Mouse (Mus musculus) liver, postnatal 0 days (tissue): ENCODE data around the gene Spag7. TPM values are rescaled to one million over a fixed set of nuclear protein-coding genes. Genes with fewer than 3 reads are reported as not detected.

Source experiments
- ATAC-seq: fragments of 200-750 bp; cut with Nextera tagmentation; 2 replicates; pipeline ENCODE4 v1.8.0; 2017; ENCODE audit warnings: mild to moderate bottlenecking, moderate library complexity
- DNase-seq: peaks from one replicate; pipeline ENCODE4 v3.0.0-alpha.2; 2016
- H3K27ac ChIP-seq: fragments of 300-500 bp; sonication (generic); 2 replicates; pipeline ENCODE4 v1.5.1; 2014; ENCODE audit warnings: antibody characterized with exemption, moderate library complexity, mild to moderate bottlenecking, low read depth
- H3K27me3 ChIP-seq: fragments of 300-500 bp; sonication (generic); 2 replicates; pipeline ENCODE4 v1.6.1; 2014; ENCODE audit warnings: low read length, control low read depth, mixed read lengths; ENCODE audit not compliant: insufficient read depth
- H3K36me3 ChIP-seq: fragments of 300-500 bp; sonication (generic); replicated peaks from 2 replicates; pipeline ENCODE4 v1.6.1; 2014; ENCODE audit warnings: mild to moderate bottlenecking, control low read depth, low read length, moderate library complexity, mixed read lengths; ENCODE audit not compliant: insufficient read depth
- H3K4me1 ChIP-seq: fragments of 300-500 bp; sonication (generic); 2 replicates; pipeline ENCODE4 v1.6.1; 2014; ENCODE audit warnings: antibody characterized with exemption, mild to moderate bottlenecking, control low read depth; ENCODE audit not compliant: insufficient read depth
- H3K4me2 ChIP-seq: fragments of 300-500 bp; sonication (generic); 2 replicates; pipeline ENCODE4 v1.6.1; 2014; ENCODE audit warnings: low read depth, mild to moderate bottlenecking, low read length, moderate library complexity, mixed read lengths
- H3K4me3 ChIP-seq: fragments of 300-500 bp; sonication (generic); 2 replicates; pipeline ENCODE4 v1.5.1; 2014; ENCODE audit warnings: low read depth, low read length
- H3K9ac ChIP-seq: fragments of 300-500 bp; sonication (generic); replicated peaks from 2 replicates; pipeline ENCODE4 v1.6.1; 2014; ENCODE audit warnings: mild to moderate bottlenecking, moderate library complexity
- H3K9me3 ChIP-seq: fragments of 300-500 bp; sonication (generic); 2 replicates; pipeline ENCODE4 v1.6.1; 2016; ENCODE audit warnings: mild to moderate bottlenecking, control low read depth, low read length, mixed read lengths
- CTCF ChIP-seq: sonication (generic); IDR thresholded peaks from 2 replicates; pipeline ENCODE4 v1.5.1; 2016; ENCODE audit warnings: antibody characterized with exemption, low read depth
- EP300 ChIP-seq: IDR thresholded peaks from 2 replicates; pipeline ENCODE4 v1.6.1; 2016; ENCODE audit warnings: antibody characterized with exemption, low read depth, mild to moderate bottlenecking
- WGBS: fragments of 180-500 bp; shearing (Covaris S2); extraction: QIAGEN DNeasy Blood & Tissue Kit; methylation state at CpG from one replicate; pipeline ENCODE4 v1.1.7; 2014; ENCODE audit not compliant: insufficient replicate concordance; 5-methylcytosine and 5-hydroxymethylcytosine counted together
- polyA plus RNA-seq: library from polyadenylated mRNA; unstranded; fragments of >200 nt; fragmentation: Nextera tagmentation; extraction: Ambion mirVana; gene quantifications from 2 replicates; pipeline ENCODE4 v1.2.1, GENCODE M21; 2015

Gene Spag7
- polyA plus RNA-seq, 1 experiment from 2014 or later: 42.1 TPM

DNA sequence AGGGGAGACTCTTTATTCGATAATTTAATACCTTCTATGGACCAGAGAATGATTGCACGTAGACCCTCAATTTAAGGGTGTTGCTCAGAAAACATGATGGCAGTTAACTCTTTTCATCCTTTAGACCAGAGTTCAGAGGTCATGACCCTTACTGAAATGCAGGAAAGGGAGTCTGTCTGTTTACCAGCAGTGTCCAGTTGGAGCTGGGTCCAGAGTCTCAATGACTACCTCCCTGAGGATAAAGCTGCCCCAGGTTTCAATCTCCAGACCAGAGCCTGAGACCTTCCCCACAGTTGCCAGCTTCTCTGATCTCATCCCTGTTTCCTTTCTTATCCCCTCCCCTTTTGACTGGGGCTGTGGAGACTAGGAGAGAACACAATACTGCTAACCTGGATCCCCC, 9.4 kb upstream of the Spag7 start:
- TF ChIP-seq EP300 (no peak), CTCF (no peak)
- H3K27ac ChIP-seq: peak overlapping the region; percentile 84

GRCm38 (mm10) chr11:70678092-70678491, 8.9 kb upstream of the Spag7 start:
- no peak overlapping the region for H3K4me2 ChIP-seq
- ATAC-seq (peak; percentile 75), DNase-seq (no peak)
- H3K9ac ChIP-seq: no peak overlapping the region
- H3K9me3 ChIP-seq: no peaks in the 10 kb centered on the region
- no peaks in the 10 kb centered on the region for H3K27me3 ChIP-seq
- no peak overlapping the region for H3K4me3 ChIP-seq
- peaks cover 17% of the 10 kb centered on the region for H3K4me1 ChIP-seq
- peaks cover 17% of the 10 kb centered on the region; the same call in 1 of the 2 replicates for H3K36me3 ChIP-seq
- TF ChIP-seq EP300 (no peak), CTCF (no peak)
- peak overlapping the region; percentile 84 for H3K27ac ChIP-seq
- WGBS: 72% methylated on average over 9 of the region's 9 CpGs

More for the DNA sequence above, 9.4 kb upstream of the Spag7 start:
- Histone ChIP-seq H3K4me2 (no peak overlapping the region), H3K9me3 (no peaks in the 10 kb centered on the region), H3K9ac (no peak overlapping the region; the same call in 1 of the 2 replicates), H3K4me1 (peaks cover 17% of the 10 kb centered on the region), H3K36me3 (peaks cover 18% of the 10 kb centered on the region; the same call in 1 of the 2 replicates), H3K27me3 (no peaks in the 10 kb centered on the region), H3K4me3 (no peak overlapping the region)
- ATAC-seq (peak; percentile 74), DNase-seq (no peak)
- WGBS: 75% methylated on average over 2 of the region's 2 CpGs

DNA sequence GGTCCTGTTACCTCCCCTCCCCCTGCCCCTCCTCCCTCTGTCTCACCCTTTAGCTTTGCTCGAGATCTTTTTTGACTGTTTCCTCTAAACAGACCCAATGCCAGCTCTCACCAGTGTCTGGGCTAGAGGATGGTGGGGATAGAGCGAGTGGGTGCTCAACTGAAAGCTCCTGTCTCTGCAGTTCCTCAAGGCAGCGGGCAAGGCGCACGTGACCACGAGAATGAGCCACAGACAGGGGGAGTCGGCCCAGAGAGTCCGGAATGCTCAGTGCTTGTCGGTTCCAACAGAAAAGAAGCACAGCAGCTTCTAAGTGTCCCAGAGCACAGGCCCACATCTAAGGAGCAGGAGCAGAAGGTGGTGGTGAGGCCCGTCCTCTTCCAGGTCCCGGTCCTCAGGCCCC, 5.3 kb upstream of the Spag7 start:
- DNase-seq: no peak
- WGBS: 53% methylated on average over 11 of the region's 11 CpGs

GRCm38 (mm10) chr11:70674014-70674413, 4.8 kb upstream of the Spag7 start:
- H3K4me3 ChIP-seq: no peak overlapping the region
- ATAC-seq: no peak
- TF ChIP-seq CTCF (no peak), EP300 (no peak)
- no peak for DNase-seq
- no peaks in the 10 kb centered on the region for H3K9me3 ChIP-seq
- no peak overlapping the region for H3K9ac ChIP-seq
- no peaks in the 10 kb centered on the region for H3K27me3 ChIP-seq
- 88% methylated on average over 6 of the region's 6 CpGs for WGBS
- H3K4me1 ChIP-seq: peaks cover 18% of the 10 kb centered on the region
- H3K27ac ChIP-seq: no peak overlapping the region
- H3K4me2 ChIP-seq: no peak overlapping the region
- H3K36me3 ChIP-seq: peaks cover 10% of the 10 kb centered on the region; the same call in 1 of the 2 replicates

More for the DNA sequence above, 5.3 kb upstream of the Spag7 start:
- TF ChIP-seq CTCF (no peak), EP300 (no peak)
- no peaks in the 10 kb centered on the region for H3K9me3 ChIP-seq
- peaks cover 10% of the 10 kb centered on the region; the same call in 1 of the 2 replicates for H3K36me3 ChIP-seq
- no peaks in the 10 kb centered on the region for H3K27me3 ChIP-seq
- H3K9ac ChIP-seq: no peak overlapping the region
- no peak overlapping the region for H3K4me2 ChIP-seq
- peaks cover 23% of the 10 kb centered on the region for H3K4me1 ChIP-seq
- ATAC-seq: no peak
- H3K4me3 ChIP-seq: no peak overlapping the region
- no peak overlapping the region for H3K27ac ChIP-seq

GRCm38 (mm10) chr11:70671333-70672047, 2.3 kb upstream of the Spag7 start:
- Histone ChIP-seq H3K9ac (no peak overlapping the region), H3K27me3 (no peaks in the 10 kb centered on the region), H3K27ac (no peak overlapping the region), H3K4me2 (no peak overlapping the region), H3K4me1 (peaks cover 24% of the 10 kb centered on the region), H3K9me3 (no peaks in the 10 kb centered on the region), H3K4me3 (no peak overlapping the region), H3K36me3 (peaks cover 10% of the 10 kb centered on the region; the same call in 1 of the 2 replicates)
- no peak for TF ChIP-seq EP300
- no peak for TF ChIP-seq CTCF
- ATAC-seq (no peak), DNase-seq (no peak)
- WGBS: 86% methylated on average over 16 of the region's 16 CpGs

DNA sequence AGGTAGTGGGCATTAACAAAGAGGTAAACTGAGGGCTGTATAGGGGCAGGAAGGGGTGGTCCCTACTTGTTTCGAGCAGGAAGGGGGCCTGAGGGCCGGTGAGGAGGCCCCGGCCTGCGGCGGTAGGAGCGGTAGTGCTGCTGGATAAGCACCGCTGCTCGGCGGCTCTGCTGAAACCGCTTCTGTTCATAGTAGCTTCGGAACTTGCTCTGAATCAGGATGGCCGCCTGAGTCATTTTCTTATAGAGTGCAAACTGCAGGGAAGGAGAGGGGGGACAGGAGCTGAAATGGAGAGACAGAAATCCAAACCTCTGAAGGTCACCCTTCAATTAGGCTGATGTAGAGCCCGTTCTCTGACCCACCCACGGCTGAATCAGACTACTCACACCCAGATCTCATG, 1.3 kb upstream of the Spag7 start:
- Histone ChIP-seq H3K9me3 (no peaks in the 10 kb centered on the region), H3K4me2 (peak overlapping the region; percentile 98), H3K27me3 (no peaks in the 10 kb centered on the region), H3K4me1 (peaks cover 24% of the 10 kb centered on the region), H3K36me3 (peaks cover 13% of the 10 kb centered on the region; the same call in 1 of the 2 replicates), H3K27ac (0 out of 2 replicates have a peak overlapping the region, but pooled peaks have one; percentile 96), H3K4me3 (peak overlapping the region; percentile 69; the same call in 1 of the 2 replicates), H3K9ac (peak overlapping the region; percentile 73)
- DNase-seq (no peak), ATAC-seq (no peak)
- WGBS: 73% methylated on average over 14 of the region's 14 CpGs
- TF ChIP-seq CTCF (no peak), EP300 (no peak)
